ENCODE assay signal across 31 mouse cellular contexts in the genomic region with DNA sequence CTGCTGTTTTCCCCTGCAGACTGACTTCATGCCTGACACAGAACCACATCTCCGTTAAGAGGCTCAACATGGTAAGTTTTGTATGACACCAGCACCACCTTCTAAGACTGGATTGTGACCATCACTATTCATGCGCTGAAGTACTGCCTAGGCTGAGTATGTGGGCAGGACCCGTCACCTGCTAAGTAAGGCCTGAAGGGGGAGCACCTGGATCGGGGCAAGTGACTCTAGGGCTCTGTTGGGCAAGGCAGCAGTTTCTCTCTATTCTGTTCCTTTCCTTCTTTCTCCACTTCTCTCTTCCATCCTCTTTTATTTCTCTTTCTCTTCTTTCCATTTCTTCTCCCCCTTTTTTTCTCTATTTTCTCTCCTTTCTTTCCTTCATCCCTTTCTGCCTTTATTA.
DNase-seq lines count a peak whose midpoint lies in the region; ATAC-seq and TF ChIP-seq lines count a peak whose summit lies in the region.
"Had no signal": no experiment of that assay in that cellular context is flagged by ENCODE, and none has a peak within 500 bp of the region (broad histone marks: within the 10 kb centered on the region; RNA-seq: fewer than 3 reads in every experiment).

No protein-coding gene starts in this region.

- no peaks in the 10 kb centered on the region for H3K79me2 ChIP-seq in CH12.LX (replicated peaks; ENCODE audit: control insufficient read depth, extremely low read depth, insufficient read depth, poor library complexity, severe bottlenecking)

- no peak for TF ChIP-seq EP300 in CH12.LX (IDR thresholded peaks at IDR 0.05; ENCODE audit: low read length)
- TF ChIP-seq EP300 in stomach, postnatal 0 days (optimal IDR thresholded peaks at IDR 0.05) = no peak

- dilution Hi-C loops in CH12.LX (cut with MboI; ENCODE audit: extremely low pct_ligation_motif_present, extremely low pct_unique_long_range_greater_than_20kb, low sequenced_read_pairs) = no loop called here

- in situ Hi-C loops in CH12.LX (cut with MboI; ENCODE audit: low pct_ligation_motif_present, low pct_unique_long_range_greater_than_20kb, low sequenced_read_pairs) = no loop called here

- no peak overlapping the region for H3K4me2 ChIP-seq in CH12.LX (ENCODE audit: insufficient read depth, low read depth, poor library complexity, severe bottlenecking)
- H3K4me2 ChIP-seq in stomach, postnatal 0 days (replicated peaks; ENCODE audit: low read depth) = no peak overlapping the region
- H3K4me2 ChIP-seq: forebrain, embryonic 12.5 days; hindbrain, embryonic 15.5 days; limb, embryonic 15.5 days; liver, embryonic 15.5 days; lung, embryonic 15.5 days; midbrain, embryonic 11.5 days had no signal

- no peak for TF ChIP-seq POLR2A in CH12.LX (IDR thresholded peaks at IDR 0.05; ENCODE audit: low read depth, low read length)

- H3K27ac ChIP-seq in gastrocnemius, adult 2 months = no peak overlapping the region
- H3K27ac ChIP-seq in layer of hippocampus, adult 2 months = no peak overlapping the region
- H3K27ac ChIP-seq in CH12.LX (ENCODE audit: insufficient read depth, low read depth) = no peak overlapping the region
- no peak overlapping the region for H3K27ac ChIP-seq in stomach, postnatal 0 days (replicated peaks)
- H3K27ac ChIP-seq: forebrain, embryonic 12.5 days; hindbrain, embryonic 15.5 days; limb, embryonic 10.5 days; liver, embryonic 15.5 days had no signal

- H3K36me3 ChIP-seq in CH12.LX (replicated peaks in 1 of 2; ENCODE audit: control insufficient read depth in 1 of 2, insufficient read depth in 1 of 2, low read length in 1 of 2) = no peaks in the 10 kb centered on the region
- no peaks in the 10 kb centered on the region for H3K36me3 ChIP-seq in stomach, postnatal 0 days (ENCODE audit: control insufficient read depth, insufficient read depth, low read length)
- H3K36me3 ChIP-seq: forebrain, embryonic 12.5 days; G1E; heart, embryonic 13.5 days; hindbrain, embryonic 15.5 days; limb, embryonic 10.5 days; limb, embryonic 15.5 days; liver, embryonic 15.5 days; lung, embryonic 15.5 days had no signal

- TF ChIP-seq CTCF in gastrocnemius, adult 2 months (IDR thresholded peaks at IDR 0.05) = peak; percentile 19; the same call in 1 of the 2 replicates
- peak; percentile 39 for TF ChIP-seq CTCF in layer of hippocampus, adult 2 months (conservative IDR thresholded peaks at IDR 0.05)
- TF ChIP-seq CTCF in CH12.LX (conservative IDR thresholded peaks at IDR 0.05 in 1 of 2, IDR thresholded peaks at IDR 0.05 in 1 of 2; ENCODE audit: low read depth in 2 of 2, low read length in 2 of 2) = peak in 1 of 2 experiments; percentile 67; a peak in 2 of 4 replicates
- peak; percentile 21; the same call in 1 of the 2 replicates for TF ChIP-seq CTCF in stomach, postnatal 0 days (IDR thresholded peaks at IDR 0.05; ENCODE audit: low read depth)

- DNase-seq in gastrocnemius, adult 2 months = no peak
- no peak for DNase-seq in gastrocnemius, adult 18-20 months (ENCODE audit: low spot score)
- no peak for DNase-seq in layer of hippocampus, adult 2 months (ENCODE audit: low spot score in 2 of 2)
- no peak for DNase-seq in layer of hippocampus, postnatal 25 days (ENCODE audit: extremely low spot score in 1 of 2, low spot score in 1 of 2)
- DNase-seq in CH12.LX (ENCODE audit: extremely low read depth) = peak; percentile 29
- DNase-seq in stomach, postnatal 0 days (ENCODE audit: low spot score) = no peak
- DNase-seq in retina, postnatal 1 day = no peak
- DNase-seq: adrenal gland, postnatal 25 days; B cell, adult 2 months; cerebellum, adult 11-12 months; gastrocnemius, postnatal 36 days; heart, adult 18-20 months; heart, postnatal 10 days; kidney, adult 8-10 months; kidney, postnatal 25 days; layer of hippocampus, postnatal 36 days; lung, postnatal 36 days; right cerebral cortex, postnatal 4 days; thymus, adult 2 months; thymus, postnatal 36 days had no signal

- no peaks in the 10 kb centered on the region for H3K27me3 ChIP-seq in CH12.LX (replicated peaks)
- H3K27me3 ChIP-seq in stomach, postnatal 0 days (ENCODE audit: control insufficient read depth, insufficient read depth, low read length) = no peaks in the 10 kb centered on the region
- H3K27me3 ChIP-seq: forebrain, embryonic 12.5 days; heart, embryonic 13.5 days; hindbrain, embryonic 15.5 days; limb, embryonic 15.5 days; liver, embryonic 15.5 days; lung, embryonic 15.5 days had no signal

- no peak overlapping the region for H3K9ac ChIP-seq in CH12.LX (ENCODE audit: insufficient read depth, low read depth)
- H3K9ac ChIP-seq in stomach, postnatal 0 days (ENCODE audit: low read length) = no peak overlapping the region
- H3K9ac ChIP-seq: forebrain, embryonic 12.5 days; heart, embryonic 13.5 days; hindbrain, embryonic 15.5 days; limb, embryonic 15.5 days; liver, embryonic 15.5 days; lung, embryonic 15.5 days had no signal

- H3K4me1 ChIP-seq in CH12.LX (ENCODE audit: control insufficient read depth in 1 of 2, insufficient read depth in 2 of 2) = peaks cover 0 to 8% of the 10 kb centered on the region in 2 experiments; a peak in 2 of 4 replicates
- H3K4me1 ChIP-seq in stomach, postnatal 0 days (replicated peaks; ENCODE audit: control insufficient read depth, insufficient read depth) = no peaks in the 10 kb centered on the region
- H3K4me1 ChIP-seq: hindbrain, embryonic 15.5 days; limb, embryonic 10.5 days; liver, embryonic 15.5 days had no signal

- H3K4me3 ChIP-seq in gastrocnemius, adult 2 months = no peak overlapping the region
- no peak overlapping the region for H3K4me3 ChIP-seq in layer of hippocampus, adult 2 months
- no peak overlapping the region for H3K4me3 ChIP-seq in CH12.LX (replicated peaks in 1 of 3; ENCODE audit: low read depth in 2 of 3, low read length in 2 of 3, poor library complexity in 1 of 3)
- no peak overlapping the region for H3K4me3 ChIP-seq in stomach, postnatal 0 days (ENCODE audit: low read depth, low read length)
- H3K4me3 ChIP-seq: erythroblast, embryonic 14.5 days; forebrain, embryonic 12.5 days; heart, embryonic 13.5 days; hindbrain, embryonic 15.5 days; limb, embryonic 10.5 days; limb, embryonic 15.5 days; liver, embryonic 15.5 days; lung, embryonic 15.5 days had no signal

- H3K9me3 ChIP-seq in CH12.LX (replicated peaks; ENCODE audit: low read length) = no peaks in the 10 kb centered on the region
- H3K9me3 ChIP-seq in stomach, postnatal 0 days (ENCODE audit: control insufficient read depth, low read length) = no peaks in the 10 kb centered on the region
- H3K9me3 ChIP-seq: forebrain, embryonic 12.5 days; heart, embryonic 13.5 days; hindbrain, embryonic 15.5 days; limb, embryonic 10.5 days; limb, embryonic 15.5 days; liver, embryonic 15.5 days; lung, embryonic 15.5 days had no signal

- intact Hi-C loops in gastrocnemius, adult 2 months (cut with DNase I) = no loop called here

- 89% methylated on average over 4 of the region's 4 CpGs for WGBS in stomach, postnatal 0 days

- no peak for ATAC-seq in stomach, postnatal 0 days (ENCODE audit: low FRiP score, low TSS enrichment)
- ATAC-seq: midbrain, embryonic 16.5 days had no signal

- TF ChIP-seq RAD21 in CH12.LX (IDR thresholded peaks at IDR 0.05; ENCODE audit: low read depth, low read length) = peak; percentile 63

TF ChIP-seq in CH12.LX, 34 proteins besides CTCF, POLR2A, EP300 and RAD21:
- TF ChIP-seq MEF2A (IDR thresholded peaks at IDR 0.05; ENCODE audit: borderline replicate concordance, low read depth, low read length) (no peak), SMC3 (IDR thresholded peaks at IDR 0.05; ENCODE audit: low read depth, low read length) (peak; percentile 55)
TF ChIP-seq in CH12.LX: peak in this region for 1.
